Mouse (Mus musculus) cortical plate, adult 2 months (tissue): ENCODE data around the gene Six6.

ENCODE experiments used
- CTCF ChIP-seq: fragments of 200-500 bp; IDR thresholded peaks from 2 replicates; pipeline ENCODE4 v1.5.1; 2011; ENCODE audit warnings: mild to moderate bottlenecking, control low read depth, low read length; ENCODE audit not compliant: insufficient read depth; ENCODE audit errors: extremely low read depth
- POLR2A ChIP-seq: fragments of 200-500 bp; IDR thresholded peaks from 2 replicates; pipeline ENCODE4 v1.6.1; 2011; ENCODE audit warnings: mild to moderate bottlenecking, low read length, control low read depth; ENCODE audit not compliant: insufficient read depth; ENCODE audit errors: extremely low read depth

DNA sequence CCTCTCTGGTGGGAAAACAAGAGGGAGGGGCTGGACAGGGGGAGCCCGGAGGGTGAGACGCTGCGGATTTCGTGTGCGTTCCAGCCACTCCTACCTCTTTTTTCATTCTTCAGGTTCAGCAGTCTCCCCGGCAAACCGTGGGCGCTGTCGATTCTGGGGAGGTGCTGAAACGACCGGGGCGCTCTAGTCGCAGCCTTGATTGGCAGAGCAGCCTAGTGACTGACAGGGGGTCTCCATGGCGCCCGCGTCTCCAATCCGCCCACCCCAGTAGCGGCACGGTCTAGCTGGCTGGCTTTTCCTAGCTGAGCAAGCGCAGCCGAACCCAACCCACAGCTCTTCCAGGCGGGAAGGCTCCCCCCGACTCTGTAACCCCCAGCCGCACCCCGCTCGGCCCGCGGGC, at the start of gene Six6:
- TF ChIP-seq CTCF (no peak), POLR2A (no peak)
